Mouse (Mus musculus) kidney, adult 2 months (tissue): Measurements from ENCODE around the gene Ip6k2.

Experiments
- CTCF ChIP-seq: fragments of 200-500 bp; conservative IDR thresholded peaks from 2 replicates; pipeline ENCODE4 v1.5.1; 2011; ENCODE audit warnings: low read depth, mild to moderate bottlenecking, control low read depth, low read length, moderate library complexity, mixed read lengths; ENCODE audit not compliant: insufficient read depth, insufficient read length
- POLR2A ChIP-seq: fragments of 200-500 bp; IDR thresholded peaks from one replicate; pipeline ENCODE4 v1.6.1; 2011; ENCODE audit warnings: low read depth, low read length, control low read depth

DNA sequence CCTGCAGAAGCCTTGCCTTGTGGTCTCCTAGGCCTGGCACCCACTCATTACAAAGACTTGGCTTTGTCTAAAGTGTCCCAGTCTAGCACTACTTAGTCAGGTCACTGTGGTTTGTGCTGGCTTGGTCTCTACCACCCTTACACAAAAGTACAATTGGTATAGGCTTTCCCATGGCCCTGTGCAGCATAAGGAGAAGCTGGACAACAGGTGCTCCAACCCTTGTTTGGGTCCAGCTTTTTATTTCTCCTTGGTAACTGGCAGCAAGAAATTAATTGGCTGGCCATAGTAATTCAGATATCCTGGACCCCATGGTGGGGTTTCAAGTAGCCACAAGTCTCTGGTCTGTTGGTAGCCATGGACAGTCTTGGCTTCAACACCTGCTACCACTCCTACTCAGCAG is 22.8 kb downstream of the Ip6k2 start:
- TF ChIP-seq POLR2A (no peak), CTCF (no peak)
